Mouse (Mus musculus) hindbrain, embryonic 13.5 days (tissue): ENCODE measurements around the gene Dhrs1. TPM values are rescaled to one million over a fixed set of nuclear protein-coding genes. Genes with fewer than 3 reads are reported as not detected.
"Not testable (repeated sequence)": the region's sequence is repeated elsewhere in the genome, so short reads cannot be mapped to it uniquely, and the experiment has no call there.

Source experiments
- ATAC-seq: fragments of 200-750 bp; cut with Nextera tagmentation; 2 replicates; pipeline ENCODE4 v1.8.0; 2017; ENCODE audit warnings: moderate TSS enrichment; ENCODE audit not compliant: low FRiP score
- H3K27ac ChIP-seq: fragments of 300-500 bp; sonication (generic); 2 replicates; pipeline ENCODE4 v1.5.1; 2015; ENCODE audit warnings: inconsistent platforms, mild to moderate bottlenecking, moderate library complexity
- H3K27me3 ChIP-seq: fragments of 300-500 bp; sonication (generic); 2 replicates; pipeline ENCODE4 v1.6.1; 2015; ENCODE audit warnings: mild to moderate bottlenecking, inconsistent platforms
- H3K36me3 ChIP-seq: fragments of 300-500 bp; sonication (generic); 2 replicates; pipeline ENCODE4 v1.6.1; 2015; ENCODE audit warnings: mild to moderate bottlenecking, inconsistent platforms
- H3K4me1 ChIP-seq: fragments of 300-500 bp; sonication (generic); replicated peaks from 2 replicates; pipeline ENCODE4 v1.6.1; 2015; ENCODE audit warnings: inconsistent platforms
- H3K4me2 ChIP-seq: fragments of 300-500 bp; sonication (generic); 2 replicates; pipeline ENCODE4 v1.6.1; 2015; ENCODE audit warnings: inconsistent platforms, mild to moderate bottlenecking, moderate library complexity
- H3K4me3 ChIP-seq: fragments of 300-500 bp; sonication (generic); 2 replicates; pipeline ENCODE4 v1.5.1; 2015; ENCODE audit warnings: mild to moderate bottlenecking, inconsistent platforms
- H3K9ac ChIP-seq: fragments of 300-500 bp; sonication (generic); 2 replicates; pipeline ENCODE4 v1.6.1; 2015; ENCODE audit warnings: mild to moderate bottlenecking, inconsistent platforms
- H3K9me3 ChIP-seq: fragments of 300-500 bp; sonication (generic); 2 replicates; pipeline ENCODE4 v1.6.1; 2016; ENCODE audit warnings: inconsistent platforms
- WGBS: fragments of 180-500 bp; shearing (Covaris S2); methylation state at CpG from one replicate; pipeline ENCODE4 v1.1.7; 2015; 5-methylcytosine and 5-hydroxymethylcytosine counted together
- polyA plus RNA-seq: library from polyadenylated mRNA; unstranded; fragments of >200 nt; fragmentation: Nextera tagmentation; extraction: Ambion mirVana; gene quantifications from 2 replicates; pipeline ENCODE4 v1.2.1, GENCODE M21; 2015

The Dhrs1 gene
- polyA plus RNA-seq, 1 experiment from 2014 or later: 79.2 TPM

- not testable (repeated sequence) for H3K9ac ChIP-seq, H3K9me3 ChIP-seq, H3K27ac ChIP-seq, H3K4me3 ChIP-seq
- Histone ChIP-seq H3K4me1 (peaks cover 29% of the 10 kb centered on the region), H3K4me2 (peak overlapping the region; percentile 17; the same call in 1 of the 2 replicates), H3K36me3 (peaks cover 18% of the 10 kb centered on the region), H3K27me3 (peaks cover 48% of the 10 kb centered on the region)
- peak; percentile 32; the same call in 1 of the 2 replicates for ATAC-seq
- WGBS: under 1% methylated on average over 6 of the region's 6 CpGs
Observed at GRCm38 (mm10) chr14:55760156-55760555, 14.7 kb upstream of the Dhrs1 start.

- H3K4me1 ChIP-seq: peaks cover 29% of the 10 kb centered on the region
- peaks cover 35% of the 10 kb centered on the region for H3K36me3 ChIP-seq
- WGBS: 30% methylated on average over 8 of the region's 8 CpGs
- no peaks in the 10 kb centered on the region for H3K9me3 ChIP-seq
- H3K4me3 ChIP-seq: no peak within 1 kb of the TSS
- no peak for ATAC-seq
- H3K27ac ChIP-seq: no peak within 1 kb of the TSS
- H3K4me2 ChIP-seq: 0 out of 2 replicates have a peak within 1 kb of the TSS, but pooled peaks have one; percentile 27
- H3K27me3 ChIP-seq: peaks cover 30% of the 10 kb centered on the region
- H3K9ac ChIP-seq: no peak within 1 kb of the TSS
Observed at GRCm38 (mm10) chr14:55758363-55758784, 12.9 kb upstream of the Dhrs1 start, which contains the start of gene Cideb. Gene Cideb (minus strand): TSS chr14:55758458.

DNA sequence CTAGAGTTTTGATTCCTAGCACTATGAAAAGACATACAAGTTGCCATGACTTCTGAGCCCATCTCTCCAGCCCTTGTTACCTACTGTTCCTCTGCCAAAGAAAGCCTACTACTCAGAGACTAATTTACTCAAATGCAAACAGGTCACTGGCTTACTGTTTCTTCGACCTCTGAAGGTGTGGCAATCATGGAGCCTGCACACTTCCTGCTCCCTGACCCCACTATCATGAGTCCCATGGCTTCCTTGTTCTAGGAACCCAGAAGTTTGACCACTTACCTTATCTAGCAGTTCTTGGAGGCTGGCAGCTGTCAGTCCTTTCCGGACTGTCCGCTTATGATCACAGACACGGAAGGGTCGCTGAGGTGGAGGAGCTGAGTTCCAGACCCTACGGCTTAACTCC, 12.1 kb upstream of the Dhrs1 start:
- WGBS: 90% methylated on average over 6 of the region's 6 CpGs
- Histone ChIP-seq H3K4me1 (peaks cover 24% of the 10 kb centered on the region), H3K4me3 (no peak overlapping the region), H3K4me2 (no peak overlapping the region), H3K27me3 (peaks cover 22% of the 10 kb centered on the region), H3K9me3 (no peaks in the 10 kb centered on the region), H3K27ac (no peak overlapping the region), H3K9ac (no peak overlapping the region), H3K36me3 (peaks cover 44% of the 10 kb centered on the region)
- no peak for ATAC-seq

DNA sequence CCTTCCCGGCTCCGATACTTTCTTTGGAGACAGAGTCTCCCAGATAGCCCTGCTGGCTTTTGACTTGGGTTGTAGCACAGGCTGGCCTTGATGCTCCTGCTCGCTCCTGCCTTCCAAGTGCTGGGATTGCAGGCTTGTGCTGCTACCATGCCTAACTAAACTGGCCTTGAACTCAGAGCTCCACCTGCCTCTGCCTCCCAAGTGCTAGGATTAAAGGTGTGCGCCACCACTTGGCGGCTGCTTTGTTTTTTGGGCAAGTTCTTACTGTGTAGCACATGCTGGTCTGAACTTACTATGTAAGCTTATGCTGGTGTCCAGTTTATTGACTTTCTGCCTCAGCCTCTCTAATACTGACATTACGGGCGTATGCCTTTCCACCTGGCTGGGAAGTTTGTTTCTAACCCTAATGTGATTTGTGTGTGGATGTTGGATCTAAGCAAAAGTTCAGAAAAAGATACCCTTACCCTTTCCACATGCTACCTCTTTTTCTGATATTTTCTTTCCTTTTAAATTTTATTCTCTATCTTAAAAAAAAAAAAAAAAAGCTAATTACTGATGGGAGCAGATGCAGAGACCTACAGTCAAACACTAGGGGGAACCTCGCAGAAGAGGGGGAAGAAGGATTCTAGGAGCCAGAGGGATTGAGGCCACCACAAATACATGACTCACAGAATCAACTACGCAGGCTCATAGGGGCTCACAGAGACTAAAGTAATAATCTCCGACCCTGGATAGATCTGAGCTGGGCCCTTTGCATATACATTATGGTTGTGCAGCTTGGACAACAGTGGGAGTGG, 1.8 kb upstream of the Dhrs1 start:
- no peak for ATAC-seq
- Histone ChIP-seq H3K4me2 (peak overlapping the region; percentile 99), H3K36me3 (peaks cover 37% of the 10 kb centered on the region), H3K9me3 (no peaks in the 10 kb centered on the region), H3K27ac (no peak overlapping the region), H3K27me3 (no peaks in the 10 kb centered on the region), H3K4me3 (peak overlapping the region; percentile 59), H3K4me1 (peaks cover 43% of the 10 kb centered on the region), H3K9ac (no peak overlapping the region)
- 91% methylated on average over 10 of the region's 10 CpGs for WGBS

DNA sequence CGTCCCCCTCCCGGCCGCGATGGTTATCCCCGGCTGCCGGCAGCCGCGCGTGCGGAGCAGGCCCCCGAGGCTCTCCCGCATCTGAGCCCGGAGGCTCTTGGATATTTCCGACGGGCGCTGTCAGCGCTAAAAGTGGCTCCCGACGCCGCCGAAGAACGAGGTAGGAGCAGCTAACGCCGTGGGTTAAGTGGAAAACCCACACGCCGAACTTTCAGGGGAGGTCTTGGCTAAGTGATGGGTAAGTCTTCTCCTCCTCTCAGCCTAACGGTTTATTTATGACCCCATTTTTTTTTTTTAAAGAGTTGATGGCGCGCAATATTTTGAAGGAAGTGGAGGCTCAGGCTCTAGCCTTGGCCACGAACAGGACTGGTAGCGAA, 359 bp upstream of the Dhrs1 start:
- Histone ChIP-seq H3K27me3 (no peaks in the 10 kb centered on the region), H3K4me1 (peaks cover 46% of the 10 kb centered on the region), H3K36me3 (peaks cover 31% of the 10 kb centered on the region), H3K9ac (peak overlapping the region; percentile 77), H3K27ac (peak overlapping the region; percentile 64), H3K9me3 (no peaks in the 10 kb centered on the region), H3K4me2 (peak overlapping the region; percentile 99), H3K4me3 (peak overlapping the region; percentile 59)
- ATAC-seq: no peak; the same call in 1 of the 2 replicates
- WGBS: under 1% methylated on average over 31 of the region's 31 CpGs

GRCm38 (mm10) chr14:55743711-55744110, 1.8 kb downstream of the Dhrs1 start:
- Histone ChIP-seq H3K9me3 (no peaks in the 10 kb centered on the region), H3K4me2 (peak overlapping the region; percentile 18), H3K4me3 (no peak overlapping the region; the same call in 1 of the 2 replicates), H3K36me3 (peaks cover 35% of the 10 kb centered on the region), H3K27me3 (no peaks in the 10 kb centered on the region), H3K9ac (peak overlapping the region; percentile 43; the same call in 1 of the 2 replicates), H3K27ac (no peak overlapping the region), H3K4me1 (peaks cover 46% of the 10 kb centered on the region)
- WGBS: 23% methylated on average over 10 of the region's 10 CpGs
- ATAC-seq: peak; percentile 60

GRCm38 (mm10) chr14:55737086-55737687, 8.3 kb downstream of the Dhrs1 start:
- WGBS: 92% methylated on average over 9 of the region's 9 CpGs
- no peak overlapping the region for H3K9ac ChIP-seq
- no peak for ATAC-seq
- peaks cover 42% of the 10 kb centered on the region for H3K36me3 ChIP-seq
- H3K27ac ChIP-seq: no peak overlapping the region
- peaks cover 3% of the 10 kb centered on the region; the same call in 1 of the 2 replicates for H3K4me1 ChIP-seq
- no peaks in the 10 kb centered on the region for H3K9me3 ChIP-seq
- no peak overlapping the region for H3K4me3 ChIP-seq
- no peaks in the 10 kb centered on the region for H3K27me3 ChIP-seq
- no peak overlapping the region for H3K4me2 ChIP-seq

GRCm38 (mm10) chr14:55735758-55736157, 9.7 kb downstream of the Dhrs1 start:
- Histone ChIP-seq H3K4me1 (no peaks in the 10 kb centered on the region), H3K4me2 (no peak overlapping the region), H3K27me3 (no peaks in the 10 kb centered on the region), H3K9me3 (no peaks in the 10 kb centered on the region), H3K36me3 (peaks cover 33% of the 10 kb centered on the region), H3K27ac (no peak overlapping the region), H3K9ac (no peak overlapping the region), H3K4me3 (no peak overlapping the region)
- 87% methylated on average over 4 of the region's 4 CpGs for WGBS
- no peak for ATAC-seq

GRCm38 (mm10) chr14:55735334-55735733, 10.2 kb downstream of the Dhrs1 start:
- H3K9me3 ChIP-seq: no peaks in the 10 kb centered on the region
- no peak overlapping the region for H3K27ac ChIP-seq
- no peak for ATAC-seq
- H3K9ac ChIP-seq: no peak overlapping the region
- WGBS: 67% methylated on average over 3 of the region's 3 CpGs
- no peaks in the 10 kb centered on the region for H3K27me3 ChIP-seq
- no peak overlapping the region for H3K4me3 ChIP-seq
- H3K4me1 ChIP-seq: no peaks in the 10 kb centered on the region
- peaks cover 29% of the 10 kb centered on the region for H3K36me3 ChIP-seq
- H3K4me2 ChIP-seq: no peak overlapping the region

- ATAC-seq: no peak
- no peak overlapping the region for H3K4me2 ChIP-seq
- H3K36me3 ChIP-seq: peaks cover 24% of the 10 kb centered on the region
- no peak overlapping the region for H3K4me3 ChIP-seq
- 74% methylated on average over 7 of the region's 7 CpGs for WGBS
- H3K9ac ChIP-seq: no peak overlapping the region
- no peaks in the 10 kb centered on the region for H3K9me3 ChIP-seq
- no peaks in the 10 kb centered on the region for H3K4me1 ChIP-seq
- H3K27me3 ChIP-seq: no peaks in the 10 kb centered on the region
- H3K27ac ChIP-seq: no peak overlapping the region
Observed at GRCm38 (mm10) chr14:55734869-55735268, 10.6 kb downstream of the Dhrs1 start.

DNA sequence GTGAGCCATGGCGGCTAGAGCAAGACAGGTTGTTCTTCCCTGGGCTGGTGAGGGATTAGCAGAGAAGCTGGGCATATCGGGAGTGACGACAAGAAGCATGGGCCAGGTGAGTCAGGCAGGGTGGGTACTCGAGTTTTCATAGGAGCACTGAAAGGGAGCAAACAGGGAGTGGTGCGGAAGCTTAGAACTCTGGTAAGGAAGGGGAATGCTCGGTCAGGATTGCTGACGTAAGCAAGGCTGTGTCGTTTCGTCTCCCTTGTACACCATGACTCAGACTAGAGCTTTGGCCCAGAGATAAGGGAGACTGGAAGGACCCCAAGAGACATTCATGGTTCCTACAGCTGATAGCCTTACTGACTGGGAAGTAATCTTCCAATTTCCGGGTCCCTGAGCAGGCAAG, 11.6 kb downstream of the Dhrs1 start:
- ATAC-seq: no peak
- no peak overlapping the region for H3K4me3 ChIP-seq
- WGBS: 85% methylated on average over 10 of the region's 10 CpGs

DNA sequence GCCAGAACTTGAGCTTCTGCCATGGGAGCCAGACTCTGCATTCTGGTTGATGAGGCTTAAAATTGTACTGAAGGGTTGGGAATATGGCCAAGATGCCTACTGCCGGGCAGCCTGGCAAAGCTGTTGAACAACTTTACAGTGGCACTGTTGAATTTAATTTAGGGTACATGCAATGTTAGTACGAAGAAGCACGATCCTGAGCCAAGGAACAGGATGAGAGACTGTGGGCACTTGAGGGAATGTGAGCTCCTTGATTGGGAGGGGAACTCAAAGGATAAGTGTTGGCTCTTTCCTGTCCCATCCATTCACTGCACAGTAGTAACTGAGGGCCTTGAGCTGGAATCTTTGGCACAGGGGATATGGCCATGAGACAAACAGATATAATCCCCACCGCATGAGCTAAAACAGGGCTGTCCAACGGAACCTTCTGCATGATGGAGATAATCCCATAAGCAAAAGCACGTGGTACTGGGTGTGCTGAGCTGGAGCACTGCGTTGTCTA, 14.9 kb downstream of the Dhrs1 start:
- 79% methylated on average over 7 of the region's 7 CpGs for WGBS
- no peaks in the 10 kb centered on the region for H3K36me3 ChIP-seq
- no peaks in the 10 kb centered on the region for H3K9me3 ChIP-seq
- H3K9ac ChIP-seq: no peak overlapping the region
- no peak overlapping the region for H3K4me3 ChIP-seq
- H3K4me2 ChIP-seq: no peak overlapping the region
- H3K27ac ChIP-seq: no peak overlapping the region
- H3K27me3 ChIP-seq: 0 out of 2 replicates have a peak, but pooled peaks cover 2% of the 10 kb centered on the region
- no peaks in the 10 kb centered on the region for H3K4me1 ChIP-seq
- ATAC-seq: no peak

More for the DNA sequence above, 11.6 kb downstream of the Dhrs1 start:
- H3K4me1 ChIP-seq: no peaks in the 10 kb centered on the region
- no peak overlapping the region for H3K4me2 ChIP-seq
- H3K36me3 ChIP-seq: peaks cover 14% of the 10 kb centered on the region
- no peak overlapping the region for H3K27ac ChIP-seq
- H3K9ac ChIP-seq: no peak overlapping the region
- H3K27me3 ChIP-seq: no peaks in the 10 kb centered on the region
- no peaks in the 10 kb centered on the region for H3K9me3 ChIP-seq
